Mouse (Mus musculus) neutrophil, adult 5-6 weeks (primary cell): ENCODE results near the gene Gm10300. TPM values are rescaled to one million over a fixed set of nuclear protein-coding genes. Genes with fewer than 3 reads are reported as not detected.

Experiments used
- ATAC-seq: fragments of 151-379, 151-347 bp; 2 replicates; pipeline ENCODE4 v1.8.0; 2017; ENCODE audit warnings: mild to moderate bottlenecking, moderate TSS enrichment; ENCODE audit not compliant: insufficient number of reproducible peaks, poor library complexity, low FRiP score, severe bottlenecking; ENCODE audit errors: extremely low read depth
- total RNA-seq: library from RNA; stranded (forward); fragments of 200-1000 nt; gene quantifications from 2 replicates; pipeline ENCODE4 v1.2.3, GENCODE M21; 2017

Gene Gm10300
- total RNA-seq, 1 experiment from 2014 or later: 0.70 TPM

DNA sequence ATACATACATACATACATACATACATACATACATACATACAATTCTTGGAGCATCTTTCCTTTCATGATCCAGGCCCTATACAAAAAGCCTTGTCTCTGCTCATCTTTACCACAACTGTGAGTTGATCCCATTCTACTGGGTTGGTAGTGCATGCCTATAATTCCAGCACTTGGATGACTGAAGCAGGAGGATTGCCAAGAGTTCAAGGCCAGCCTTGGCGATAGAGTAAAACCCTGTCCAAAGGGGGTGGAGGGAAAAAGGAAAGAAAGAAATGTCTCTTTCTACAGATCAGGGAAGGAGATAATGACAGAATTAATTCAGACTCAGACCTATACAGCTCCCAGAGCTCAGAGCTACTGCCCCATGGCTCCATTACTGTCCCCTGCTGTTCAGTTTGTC is 48.7 kb downstream of the Gm10300 start:
- no peak for ATAC-seq

Other genes with a start within 250 kb of the Gm10300 start
- not detected in 2 replicates for gene Ptpru, start 236.4 kb upstream of the Gm10300 start, total RNA-seq
- 10.5 and 15.0 TPM in 2 replicates for gene Mecr, start 231.2 kb upstream of the Gm10300 start, total RNA-seq
- 65.4 and 66.6 TPM in 2 replicates for gene Srsf4, start 201.1 kb upstream of the Gm10300 start, total RNA-seq
- gene Tmem200b, start 152.9 kb upstream of the Gm10300 start, total RNA-seq: not detected in 2 replicates
- gene Epb41, start 624 bp downstream of the Gm10300 start, total RNA-seq: 179 and 190 TPM in 2 replicates
- not detected in 2 replicates for gene Oprd1, start 69.8 kb downstream of the Gm10300 start, total RNA-seq
- gene Ythdf2, start 137.6 kb downstream of the Gm10300 start, total RNA-seq: 40.9 and 56.7 TPM in 2 replicates
- 29.1 and 37.3 TPM in 2 replicates for gene Gmeb1, start 186.9 kb downstream of the Gm10300 start, total RNA-seq
- gene Taf12, start 199.7 kb downstream of the Gm10300 start, total RNA-seq: 28.3 and 47.9 TPM in 2 replicates
- not detected in 2 replicates for gene Rab42, start 228.7 kb downstream of the Gm10300 start, total RNA-seq